In the genomic region with DNA sequence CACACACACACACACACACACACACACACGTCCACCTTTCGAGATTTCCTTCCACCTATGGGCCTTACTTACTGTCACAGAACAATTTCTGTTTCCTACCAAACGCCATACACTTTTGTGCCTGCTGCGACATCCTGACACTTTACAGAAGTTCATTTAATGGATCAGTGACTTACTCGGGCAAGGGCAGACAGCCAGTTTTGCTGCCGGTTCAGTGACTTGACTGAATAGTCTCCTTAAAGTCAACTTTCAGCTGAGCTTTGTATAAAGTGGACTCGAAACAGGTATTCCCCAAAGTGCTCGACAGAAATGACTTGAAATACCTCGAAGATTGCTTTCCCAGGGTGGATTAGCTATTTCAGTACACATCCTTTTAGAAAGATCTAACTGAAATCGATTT, we compare ENCODE assay signal across 14 mouse cellular contexts.
DNase-seq lines count a peak whose midpoint lies in the region; ATAC-seq and TF ChIP-seq lines count a peak whose summit lies in the region.
"Had no signal": no experiment of that assay in that cellular context is flagged by ENCODE, and none has a peak within 500 bp of the region (broad histone marks: within the 10 kb centered on the region; RNA-seq: fewer than 3 reads in every experiment).

No protein-coding gene starts in this region.

- no peaks in the 10 kb centered on the region for H3K9me3 ChIP-seq in forebrain, embryonic 10.5 days
- no peaks in the 10 kb centered on the region for H3K9me3 ChIP-seq in forebrain, embryonic 14.5 days (replicated peaks; ENCODE audit: control insufficient read depth, low read length)
- no peaks in the 10 kb centered on the region for H3K9me3 ChIP-seq in lung, embryonic 15.5 days
- H3K9me3 ChIP-seq in lung, postnatal 0 days (ENCODE audit: low read length): no peaks in the 10 kb centered on the region
- H3K9me3 ChIP-seq: heart, embryonic 10.5 days had no signal

- peak overlapping the region; percentile 74 for H3K27ac ChIP-seq in forebrain, embryonic 10.5 days
- H3K27ac ChIP-seq in forebrain, embryonic 14.5 days (ENCODE audit: low read depth, low read length): no peak overlapping the region
- peak overlapping the region; percentile 0; the same call in 1 of the 2 replicates for H3K27ac ChIP-seq in lung, embryonic 15.5 days
- no peak overlapping the region for H3K27ac ChIP-seq in lung, postnatal 0 days (ENCODE audit: low read length)
- H3K27ac ChIP-seq: heart, embryonic 10.5 days had no signal

- TF ChIP-seq EP300 in lung, postnatal 0 days (IDR thresholded peaks at IDR 0.05): no peak

- no peak for TF ChIP-seq CTCF in lung, postnatal 0 days (IDR thresholded peaks at IDR 0.05)

- no peaks in the 10 kb centered on the region for H3K27me3 ChIP-seq in forebrain, embryonic 10.5 days (ENCODE audit: poor library complexity, severe bottlenecking)
- H3K27me3 ChIP-seq in forebrain, embryonic 14.5 days (replicated peaks; ENCODE audit: control insufficient read depth, insufficient read depth, low read length): 0 out of 2 replicates have a peak, but pooled peaks cover 3% of the 10 kb centered on the region
- no peaks in the 10 kb centered on the region for H3K27me3 ChIP-seq in lung, embryonic 15.5 days
- no peaks in the 10 kb centered on the region for H3K27me3 ChIP-seq in lung, postnatal 0 days (replicated peaks; ENCODE audit: insufficient read depth, low read length)

- no peak overlapping the region for H3K9ac ChIP-seq in forebrain, embryonic 14.5 days (ENCODE audit: low read length)
- no peak overlapping the region for H3K9ac ChIP-seq in lung, embryonic 15.5 days
- no peak overlapping the region for H3K9ac ChIP-seq in lung, postnatal 0 days (replicated peaks; ENCODE audit: low read depth)

- ATAC-seq in forebrain, embryonic 14.5 days: no peak
- ATAC-seq in lung, embryonic 15.5 days (ENCODE audit: borderline replicate concordance, extremely low read depth, low FRiP score, low TSS enrichment): no peak
- no peak for ATAC-seq in lung, postnatal 0 days
- ATAC-seq: forebrain, embryonic 16.5 days had no signal

- peaks cover 50% of the 10 kb centered on the region for H3K36me3 ChIP-seq in forebrain, embryonic 10.5 days (replicated peaks)
- no peaks in the 10 kb centered on the region for H3K36me3 ChIP-seq in forebrain, embryonic 14.5 days (ENCODE audit: control insufficient read depth, insufficient read depth, low read length)
- H3K36me3 ChIP-seq in lung, embryonic 15.5 days: no peaks in the 10 kb centered on the region
- H3K36me3 ChIP-seq in lung, postnatal 0 days (ENCODE audit: insufficient read depth, low read length): no peaks in the 10 kb centered on the region

- peaks cover 99% of the 10 kb centered on the region for H3K4me1 ChIP-seq in forebrain, embryonic 10.5 days
- peaks cover 34% of the 10 kb centered on the region for H3K4me1 ChIP-seq in forebrain, embryonic 14.5 days (ENCODE audit: control insufficient read depth, insufficient read depth, low read length)
- H3K4me1 ChIP-seq in lung, embryonic 15.5 days: peaks cover 65% of the 10 kb centered on the region
- peaks cover 5% of the 10 kb centered on the region for H3K4me1 ChIP-seq in lung, postnatal 0 days (ENCODE audit: insufficient read depth, low read depth, low read length)

- no peak overlapping the region for H3K4me3 ChIP-seq in forebrain, embryonic 10.5 days
- no peak overlapping the region for H3K4me3 ChIP-seq in forebrain, embryonic 14.5 days (ENCODE audit: low read depth, low read length)
- no peak overlapping the region for H3K4me3 ChIP-seq in lung, embryonic 15.5 days
- H3K4me3 ChIP-seq in lung, postnatal 0 days (ENCODE audit: low read depth, low read length): no peak overlapping the region
- H3K4me3 ChIP-seq: heart, embryonic 10.5 days had no signal

- WGBS in forebrain, embryonic 10.5 days: 46% methylated on average over 10 of the region's 10 CpGs
- 24% methylated on average over 10 of the region's 10 CpGs for WGBS in forebrain, embryonic 14.5 days
- 26% methylated on average over 10 of the region's 10 CpGs for WGBS in lung, embryonic 15.5 days
- 32% methylated on average over 10 of the region's 10 CpGs for WGBS in lung, postnatal 0 days

- no peak for DNase-seq in forebrain, embryonic 10.5 days (ENCODE audit: extremely low spot score, low spot score)
- DNase-seq in forebrain, embryonic 14.5 days (ENCODE audit: low spot score): no peak
- DNase-seq in lung, postnatal 0 days (ENCODE audit: low spot score): no peak
- peak; percentile 70 for DNase-seq in kidney, adult 18-20 months
- DNase-seq in kidney, postnatal 36 days: peak; percentile 85 to 87
- DNase-seq in ovary, adult 18-20 months (ENCODE audit: low spot score): no peak
- no peak for DNase-seq in adrenal gland, postnatal 10 days
- DNase-seq: gastrocnemius, postnatal 14 days; liver; lung, postnatal 14 days; thymus, postnatal 25 days had no signal

- H3K4me2 ChIP-seq in forebrain, embryonic 14.5 days (ENCODE audit: low read length): no peak overlapping the region
- peak overlapping the region; percentile 4; the same call in 1 of the 2 replicates for H3K4me2 ChIP-seq in lung, embryonic 15.5 days
- H3K4me2 ChIP-seq in lung, postnatal 0 days (replicated peaks; ENCODE audit: low read depth, low read length): no peak overlapping the region

Comparison
In these comparisons a context has a peak if more than half of its experiments do, and no peak if none do; other contexts are left out.
1. H3K27ac ChIP-seq: peak in forebrain, embryonic 10.5 days (single experiment) and lung, embryonic 15.5 days (single experiment); none in forebrain, embryonic 14.5 days (single experiment) and lung, postnatal 0 days (single experiment).
2. DNase-seq: peak in kidney, adult 18-20 months (single experiment) and kidney, postnatal 36 days (2 of 2); none in forebrain, embryonic 10.5 days (single experiment), forebrain, embryonic 14.5 days (single experiment), lung, postnatal 0 days (single experiment), ovary, adult 18-20 months (single experiment) and adrenal gland, postnatal 10 days (single experiment).